Mouse (Mus musculus) liver, postnatal 0 days (tissue): ENCODE data around the gene Iqcf5. TPM values are rescaled to one million over a fixed set of nuclear protein-coding genes. Genes with fewer than 3 reads are reported as not detected.

Experiments
- ATAC-seq: fragments of 200-750 bp; cut with Nextera tagmentation; 2 replicates; pipeline ENCODE4 v1.8.0; 2017; ENCODE audit warnings: mild to moderate bottlenecking, moderate library complexity
- DNase-seq: peaks from one replicate; pipeline ENCODE4 v3.0.0-alpha.2; 2016
- H3K27ac ChIP-seq: fragments of 300-500 bp; sonication (generic); 2 replicates; pipeline ENCODE4 v1.5.1; 2014; ENCODE audit warnings: antibody characterized with exemption, moderate library complexity, mild to moderate bottlenecking, low read depth
- H3K27me3 ChIP-seq: fragments of 300-500 bp; sonication (generic); 2 replicates; pipeline ENCODE4 v1.6.1; 2014; ENCODE audit warnings: low read length, control low read depth, mixed read lengths; ENCODE audit not compliant: insufficient read depth
- H3K36me3 ChIP-seq: fragments of 300-500 bp; sonication (generic); replicated peaks from 2 replicates; pipeline ENCODE4 v1.6.1; 2014; ENCODE audit warnings: mild to moderate bottlenecking, control low read depth, low read length, moderate library complexity, mixed read lengths; ENCODE audit not compliant: insufficient read depth
- H3K4me1 ChIP-seq: fragments of 300-500 bp; sonication (generic); 2 replicates; pipeline ENCODE4 v1.6.1; 2014; ENCODE audit warnings: antibody characterized with exemption, mild to moderate bottlenecking, control low read depth; ENCODE audit not compliant: insufficient read depth
- H3K4me2 ChIP-seq: fragments of 300-500 bp; sonication (generic); 2 replicates; pipeline ENCODE4 v1.6.1; 2014; ENCODE audit warnings: low read depth, mild to moderate bottlenecking, low read length, moderate library complexity, mixed read lengths
- H3K4me3 ChIP-seq: fragments of 300-500 bp; sonication (generic); 2 replicates; pipeline ENCODE4 v1.5.1; 2014; ENCODE audit warnings: low read depth, low read length
- H3K9ac ChIP-seq: fragments of 300-500 bp; sonication (generic); replicated peaks from 2 replicates; pipeline ENCODE4 v1.6.1; 2014; ENCODE audit warnings: mild to moderate bottlenecking, moderate library complexity
- H3K9me3 ChIP-seq: fragments of 300-500 bp; sonication (generic); 2 replicates; pipeline ENCODE4 v1.6.1; 2016; ENCODE audit warnings: mild to moderate bottlenecking, control low read depth, low read length, mixed read lengths
- CTCF ChIP-seq: sonication (generic); IDR thresholded peaks from 2 replicates; pipeline ENCODE4 v1.5.1; 2016; ENCODE audit warnings: antibody characterized with exemption, low read depth
- EP300 ChIP-seq: IDR thresholded peaks from 2 replicates; pipeline ENCODE4 v1.6.1; 2016; ENCODE audit warnings: antibody characterized with exemption, low read depth, mild to moderate bottlenecking
- WGBS: fragments of 180-500 bp; shearing (Covaris S2); extraction: QIAGEN DNeasy Blood & Tissue Kit; methylation state at CpG from one replicate; pipeline ENCODE4 v1.1.7; 2014; ENCODE audit not compliant: insufficient replicate concordance; 5-methylcytosine and 5-hydroxymethylcytosine counted together
- polyA plus RNA-seq: library from polyadenylated mRNA; unstranded; fragments of >200 nt; fragmentation: Nextera tagmentation; extraction: Ambion mirVana; gene quantifications from 2 replicates; pipeline ENCODE4 v1.2.1, GENCODE M21; 2015

Gene Iqcf5
- polyA plus RNA-seq, 1 experiment from 2014 or later: not detected

GRCm38 (mm10) chr9:106478101-106478500, 36.3 kb upstream of the Iqcf5 start:
- DNase-seq (no peak), ATAC-seq (no peak)
- Histone ChIP-seq H3K4me2 (peak overlapping the region; percentile 98), H3K4me1 (peaks cover 20% of the 10 kb centered on the region), H3K27me3 (no peaks in the 10 kb centered on the region), H3K36me3 (peaks cover 20% of the 10 kb centered on the region), H3K9ac (peak overlapping the region; percentile 68), H3K9me3 (no peaks in the 10 kb centered on the region), H3K4me3 (peak overlapping the region; percentile 61), H3K27ac (no peak overlapping the region)
- WGBS: 71% methylated on average over 9 of the region's 9 CpGs
- TF ChIP-seq EP300: no peak
- TF ChIP-seq CTCF: no peak

GRCm38 (mm10) chr9:106480541-106480940, 33.8 kb upstream of the Iqcf5 start:
- Histone ChIP-seq H3K4me3 (no peak overlapping the region), H3K4me1 (peaks cover 20% of the 10 kb centered on the region), H3K27ac (no peak overlapping the region), H3K9me3 (no peaks in the 10 kb centered on the region), H3K36me3 (peaks cover 40% of the 10 kb centered on the region), H3K27me3 (no peaks in the 10 kb centered on the region), H3K4me2 (no peak overlapping the region), H3K9ac (no peak overlapping the region)
- TF ChIP-seq CTCF: no peak
- no peak for TF ChIP-seq EP300
- WGBS: 84% methylated on average over 7 of the region's 7 CpGs
- ATAC-seq: no peak
- DNase-seq: no peak

GRCm38 (mm10) chr9:106481075-106481474, 33.3 kb upstream of the Iqcf5 start:
- H3K4me2 ChIP-seq: no peak overlapping the region
- H3K9ac ChIP-seq: no peak overlapping the region
- H3K4me1 ChIP-seq: peaks cover 16% of the 10 kb centered on the region
- H3K27me3 ChIP-seq: no peaks in the 10 kb centered on the region
- H3K27ac ChIP-seq: no peak overlapping the region
- DNase-seq (no peak), ATAC-seq (no peak)
- H3K4me3 ChIP-seq: no peak overlapping the region
- TF ChIP-seq CTCF: no peak
- TF ChIP-seq EP300: no peak
- H3K9me3 ChIP-seq: no peaks in the 10 kb centered on the region
- 69% methylated on average over 15 of the region's 15 CpGs for WGBS
- peaks cover 42% of the 10 kb centered on the region for H3K36me3 ChIP-seq

- 89% methylated on average over 13 of the region's 13 CpGs for WGBS
- Histone ChIP-seq H3K4me1 (peaks cover 12% of the 10 kb centered on the region), H3K27ac (no peak overlapping the region), H3K27me3 (no peaks in the 10 kb centered on the region), H3K9me3 (no peaks in the 10 kb centered on the region), H3K4me3 (no peak overlapping the region), H3K36me3 (peaks cover 42% of the 10 kb centered on the region), H3K9ac (no peak overlapping the region), H3K4me2 (no peak overlapping the region)
- ATAC-seq: no peak
- DNase-seq: no peak
- no peak for TF ChIP-seq CTCF
- TF ChIP-seq EP300: no peak
These were observed 32.7 kb upstream of the Iqcf5 start for GRCm38 (mm10) chr9:106481676-106482075.

GRCm38 (mm10) chr9:106482578-106483115, 31.7 kb upstream of the Iqcf5 start:
- DNase-seq: no peak
- no peaks in the 10 kb centered on the region for H3K27me3 ChIP-seq
- peaks cover 7% of the 10 kb centered on the region for H3K4me1 ChIP-seq
- 80% methylated on average over 17 of the region's 17 CpGs for WGBS
- no peak for ATAC-seq
- H3K4me3 ChIP-seq: no peak overlapping the region
- no peak overlapping the region for H3K27ac ChIP-seq
- TF ChIP-seq CTCF (no peak), EP300 (no peak)
- H3K9ac ChIP-seq: no peak overlapping the region
- H3K4me2 ChIP-seq: no peak overlapping the region
- H3K9me3 ChIP-seq: no peaks in the 10 kb centered on the region
- H3K36me3 ChIP-seq: peaks cover 42% of the 10 kb centered on the region

GRCm38 (mm10) chr9:106483136-106483535, 31.2 kb upstream of the Iqcf5 start:
- Histone ChIP-seq H3K4me2 (no peak overlapping the region), H3K9me3 (no peaks in the 10 kb centered on the region), H3K9ac (no peak overlapping the region), H3K27ac (no peak overlapping the region), H3K27me3 (no peaks in the 10 kb centered on the region), H3K4me1 (peaks cover 2% of the 10 kb centered on the region), H3K36me3 (peaks cover 42% of the 10 kb centered on the region), H3K4me3 (no peak overlapping the region)
- TF ChIP-seq CTCF (no peak), EP300 (no peak)
- ATAC-seq: no peak
- DNase-seq: no peak
- 92% methylated on average over 10 of the region's 10 CpGs for WGBS

- no peak for DNase-seq
- H3K27me3 ChIP-seq: no peaks in the 10 kb centered on the region
- no peak for TF ChIP-seq EP300
- TF ChIP-seq CTCF: no peak
- 86% methylated on average over 17 of the region's 17 CpGs for WGBS
- H3K4me1 ChIP-seq: no peaks in the 10 kb centered on the region
- ATAC-seq: no peak
- no peak overlapping the region for H3K4me3 ChIP-seq
- peaks cover 42% of the 10 kb centered on the region for H3K36me3 ChIP-seq
- H3K9ac ChIP-seq: no peak overlapping the region
- H3K9me3 ChIP-seq: no peaks in the 10 kb centered on the region
- H3K27ac ChIP-seq: no peak overlapping the region
- H3K4me2 ChIP-seq: no peak overlapping the region
These were observed 30.8 kb upstream of the Iqcf5 start for GRCm38 (mm10) chr9:106483606-106484005.
